Mouse (Mus musculus): ENCODE data around the gene Tex38. TPM values are rescaled to one million over a fixed set of nuclear protein-coding genes. Genes with fewer than 3 reads are reported as not detected.

Tex38 gene
- 1 to 10 TPM; 2.0 to 4.9 (median 2.4) TPM for total RNA-seq (2022)

DNA sequence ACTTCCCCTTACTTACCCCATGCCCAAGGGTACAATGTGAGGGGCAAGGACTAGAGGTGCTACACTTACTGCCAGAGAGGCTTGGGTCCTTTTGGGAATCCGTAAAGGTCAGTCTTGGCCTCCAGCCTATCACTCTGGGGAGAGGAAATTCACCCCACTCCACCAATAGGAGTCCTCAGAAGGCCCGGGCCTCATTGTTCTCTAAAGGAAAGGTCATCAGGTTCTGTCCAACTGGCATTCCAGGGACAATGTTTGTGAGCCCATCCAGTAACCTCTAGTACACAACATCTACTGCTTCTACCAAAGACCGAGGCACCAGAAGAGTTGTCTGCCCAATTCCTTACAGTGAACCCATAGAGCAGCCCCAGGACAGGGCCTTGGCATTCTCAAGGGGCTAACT, at the start of gene Tex38:
Tex38 (minus strand) TSS at position 101 of the 400 bp plus-strand sequence.
- no peak for DNase-seq

DNA sequence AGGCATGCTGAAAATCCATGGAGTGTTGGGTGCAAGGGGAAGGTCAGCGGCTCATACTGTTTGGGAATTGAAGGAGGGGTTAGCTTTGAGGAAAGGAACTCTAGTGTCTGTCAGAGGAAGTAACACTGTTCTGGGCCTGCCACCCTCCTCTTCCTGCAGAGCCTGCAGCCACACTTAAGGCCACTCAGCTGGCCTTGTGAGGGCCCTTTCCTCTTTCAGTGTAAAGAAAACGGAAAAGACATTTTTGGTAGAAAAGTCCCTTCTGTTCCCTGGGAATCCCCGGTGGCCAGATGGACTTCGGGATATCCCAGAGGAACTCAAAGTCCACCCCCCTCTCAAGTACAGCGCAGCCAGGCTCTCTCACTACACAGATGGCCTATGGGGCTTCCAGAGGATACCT, 49.7 kb upstream of the Tex38 start:
- no peak for DNase-seq

DNA sequence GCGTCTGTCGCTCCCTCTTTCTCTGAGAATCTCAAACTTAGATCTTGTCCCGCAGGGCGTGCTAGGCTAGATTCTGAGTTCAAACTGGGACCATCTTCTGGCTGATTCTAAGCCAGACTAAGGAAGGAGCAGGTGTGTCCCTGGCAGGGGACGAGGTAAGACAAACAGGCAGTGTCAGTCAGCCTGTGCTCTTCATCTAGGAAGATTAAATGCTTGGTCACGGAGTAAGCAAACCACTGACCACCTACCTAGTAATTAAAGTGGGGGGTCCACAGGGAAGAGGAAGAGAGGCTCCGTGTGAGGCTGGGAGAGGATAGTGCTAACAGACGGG, 47.7 kb upstream of the Tex38 start:
- no peak for DNase-seq

DNA sequence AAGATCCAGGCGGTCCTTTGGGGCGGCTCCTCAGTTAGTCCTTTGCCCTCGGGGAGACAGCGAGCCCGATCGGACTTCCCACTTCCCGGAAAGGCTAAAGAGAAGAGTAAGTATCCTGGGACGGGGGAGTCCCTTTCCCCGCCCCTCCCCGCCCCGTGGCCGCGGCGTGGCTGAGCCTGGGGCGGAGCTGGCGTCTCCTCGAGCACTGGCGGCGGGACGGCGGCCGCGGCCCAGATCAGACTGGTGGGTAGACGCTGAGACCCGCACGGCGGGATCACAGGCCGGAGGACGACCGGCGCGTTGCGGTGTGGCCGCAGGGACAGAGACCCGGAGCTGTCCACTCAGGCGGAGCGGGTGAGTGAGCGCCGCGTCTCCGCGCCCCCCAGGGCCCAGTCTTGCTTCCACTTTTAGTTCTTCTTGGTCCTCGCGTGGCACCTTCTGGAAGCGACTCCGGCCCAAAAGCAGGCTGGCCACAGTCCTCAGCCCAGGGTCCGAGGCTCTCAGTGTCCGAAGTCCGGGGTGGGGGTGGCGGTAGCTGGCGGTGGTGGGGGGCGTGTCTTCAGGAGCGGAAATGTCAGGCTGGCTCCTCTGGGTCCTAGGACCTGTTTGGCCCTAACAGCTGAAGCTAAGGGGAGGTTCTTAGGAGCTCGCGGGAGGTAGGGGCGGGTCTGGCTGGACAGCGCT, 47.2 kb upstream of the Tex38 start, which contains the start of gene Mob3c:
Mob3c (plus strand) TSS at position 205 of the 684 bp plus-strand sequence.
- peak; percentile 78 for DNase-seq

DNA sequence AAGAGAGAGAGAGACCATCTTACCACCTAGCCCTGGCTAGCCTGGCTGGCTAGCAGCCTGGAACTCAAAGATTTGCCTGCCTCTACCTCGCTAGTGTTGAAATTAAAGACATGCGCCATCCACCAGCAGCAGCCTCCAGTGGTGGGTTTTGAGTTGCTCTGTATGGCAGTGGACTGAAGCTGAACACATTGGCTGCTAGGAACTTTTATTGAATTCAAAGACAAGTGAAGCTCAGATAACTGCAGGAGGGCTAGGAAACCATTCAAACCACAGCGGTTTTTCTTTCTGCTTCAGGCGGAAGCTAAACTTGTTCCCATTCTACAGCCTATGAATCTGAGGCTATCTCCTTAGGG, 46.7 kb upstream of the Tex38 start:
- no peak for DNase-seq

DNA sequence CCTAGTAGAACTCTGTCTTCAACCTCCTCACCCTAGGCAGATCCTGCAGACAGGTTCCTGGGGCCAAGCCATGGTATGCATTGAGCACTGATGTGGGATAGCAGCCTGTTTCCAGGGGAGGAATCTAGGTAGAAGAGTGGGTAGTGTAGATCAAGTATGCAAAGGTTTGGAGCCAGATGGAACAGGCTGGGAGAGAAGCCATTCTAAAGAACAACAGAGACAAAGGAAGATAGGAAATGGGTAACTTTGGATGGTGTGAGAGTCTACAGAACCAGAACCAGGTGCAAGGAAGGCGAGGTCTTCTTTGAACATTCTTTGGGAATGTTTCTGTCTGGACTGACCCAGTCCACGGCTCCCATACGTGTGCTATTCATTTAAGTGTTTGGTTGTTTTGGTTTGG, 46.2 kb upstream of the Tex38 start:
- DNase-seq, result no peak

DNA sequence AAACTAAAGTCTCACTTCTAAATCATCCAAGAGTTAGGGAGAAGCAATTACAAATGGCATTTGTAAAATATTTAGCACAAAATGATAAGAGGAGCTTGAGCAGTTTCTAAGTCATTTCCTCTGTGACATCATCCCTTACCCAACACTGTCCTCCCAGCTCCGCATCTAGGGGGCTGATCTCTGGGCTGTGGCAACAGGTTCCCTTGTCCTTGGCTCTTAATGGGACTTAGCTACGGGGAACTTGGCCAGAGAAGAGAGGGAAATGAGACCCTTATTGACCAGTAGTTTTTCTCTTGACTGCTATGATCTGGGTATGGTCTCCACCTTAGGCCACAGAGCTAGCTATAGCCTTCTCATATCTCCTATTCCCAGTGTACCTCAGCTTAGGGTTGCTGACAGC, 44.5 kb upstream of the Tex38 start:
- DNase-seq, result no peak

DNA sequence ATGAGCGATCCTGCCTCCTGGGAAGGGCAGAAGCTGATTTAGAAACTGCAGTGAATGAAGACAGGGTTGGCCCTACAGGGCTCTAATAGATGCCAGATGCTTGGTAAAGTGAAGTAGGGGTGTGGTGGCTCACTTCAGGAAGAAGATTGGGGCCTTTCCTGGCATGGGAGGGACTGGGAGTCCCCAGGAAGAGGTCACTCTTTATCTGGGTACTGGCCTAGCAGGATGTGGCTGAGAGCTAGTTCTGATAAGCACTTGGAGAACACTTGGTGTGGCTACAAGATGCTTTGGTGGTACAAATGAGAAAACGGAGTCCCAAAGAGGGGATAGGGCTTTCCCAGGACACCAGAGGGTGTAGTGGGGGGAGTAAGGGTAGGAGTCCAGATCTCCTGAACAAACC, 43.4 kb upstream of the Tex38 start:
- no peak for DNase-seq

DNA sequence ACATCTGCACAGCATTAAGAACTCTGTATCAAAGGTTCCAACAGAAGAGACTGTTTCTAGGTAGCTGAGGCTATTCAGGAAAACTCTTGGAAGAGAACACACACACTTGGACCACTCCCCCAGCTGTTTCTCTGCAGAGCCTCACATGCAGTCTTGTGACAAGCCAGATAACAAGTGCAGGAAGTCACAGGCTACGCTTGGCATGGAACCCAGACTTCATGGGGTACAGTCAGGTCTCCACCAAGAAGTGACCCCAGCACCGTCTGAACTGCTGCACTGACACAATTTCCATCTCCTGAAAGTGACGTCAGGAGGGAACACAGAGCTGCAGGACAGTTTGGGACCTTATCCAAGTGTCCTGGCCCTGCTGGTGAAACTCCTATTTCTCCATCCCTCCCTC, 41.1 kb upstream of the Tex38 start:
- DNase-seq, result no peak

DNA sequence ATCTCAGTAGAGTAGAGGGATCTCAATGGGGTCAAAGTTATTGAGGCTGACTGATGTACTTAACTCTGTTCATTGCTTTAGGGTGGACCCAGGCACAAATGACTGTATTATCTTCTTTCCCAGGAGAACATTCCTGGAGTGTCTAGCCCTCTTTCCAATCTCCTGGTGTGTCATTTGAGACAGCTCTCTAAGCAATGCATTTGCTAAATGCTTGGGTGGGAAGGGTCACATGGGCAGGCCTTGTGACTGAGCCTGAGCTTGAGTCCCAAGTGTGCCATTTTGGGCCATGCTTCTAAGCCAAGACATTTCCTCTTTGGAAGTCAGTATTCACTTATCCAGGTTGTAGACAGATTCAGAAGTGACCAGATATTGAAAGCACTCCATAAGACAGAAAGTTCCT, 40.6 kb upstream of the Tex38 start:
- DNase-seq, result no peak

DNA sequence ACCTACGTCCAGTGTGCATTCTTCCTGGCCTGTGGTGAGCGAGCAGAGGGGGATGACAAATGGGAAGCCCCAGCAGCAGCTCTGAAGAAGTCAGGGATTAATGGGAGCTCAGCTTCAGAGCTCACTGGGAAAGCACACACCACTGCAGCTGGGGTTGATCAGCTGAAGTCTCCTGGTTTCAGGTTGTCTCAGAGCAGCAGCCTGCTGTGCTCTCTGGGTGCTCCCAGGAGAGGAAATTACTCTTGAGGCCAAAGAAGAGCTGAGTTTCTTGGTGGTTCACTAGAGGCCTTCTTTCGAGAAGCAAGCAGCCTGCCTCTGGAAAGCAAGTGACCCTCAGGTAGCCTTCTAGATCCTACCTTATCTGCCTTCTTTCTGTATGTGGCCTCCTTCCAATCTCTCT, 40.1 kb upstream of the Tex38 start:
- DNase-seq, result no peak

DNA sequence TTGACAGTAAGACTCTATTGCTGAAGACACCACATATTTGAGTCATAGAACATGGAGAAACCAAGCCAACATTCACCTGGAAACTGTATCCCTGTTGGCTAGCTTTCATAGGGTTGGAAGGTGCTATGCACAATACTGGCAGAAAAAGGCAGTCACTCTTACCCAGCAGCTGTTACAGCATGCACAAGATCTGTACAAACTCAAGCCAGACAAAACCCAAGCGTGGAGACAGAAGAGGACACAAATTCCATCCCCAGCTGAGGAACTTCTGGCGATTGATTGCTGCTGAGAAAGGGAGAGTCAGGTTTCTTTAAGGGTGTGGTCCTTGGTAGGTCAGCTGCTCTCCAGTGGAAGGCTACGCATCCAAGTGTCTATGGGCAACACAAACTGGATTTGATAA, 39.4 kb upstream of the Tex38 start:
- no peak for DNase-seq

DNA sequence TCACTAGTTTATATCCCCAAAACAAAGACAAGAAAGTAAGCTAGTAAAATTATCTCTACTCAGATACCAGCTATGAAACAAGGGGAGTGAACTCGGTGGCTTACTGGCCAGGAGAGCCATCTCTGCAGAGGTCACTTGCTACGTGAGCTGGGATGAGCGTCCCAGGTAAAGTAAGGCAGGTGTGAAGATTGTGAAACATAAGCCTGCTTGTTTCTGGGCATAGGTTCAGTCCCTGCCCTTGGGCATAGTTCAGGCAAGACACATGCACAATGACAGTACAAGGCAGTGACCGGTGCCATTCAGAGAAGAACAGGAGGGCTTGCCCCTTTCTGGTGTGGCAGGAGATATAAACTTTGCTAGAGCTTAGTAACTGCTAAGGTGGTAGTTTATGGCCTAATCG, 34.8 kb upstream of the Tex38 start:
- no peak for DNase-seq

DNA sequence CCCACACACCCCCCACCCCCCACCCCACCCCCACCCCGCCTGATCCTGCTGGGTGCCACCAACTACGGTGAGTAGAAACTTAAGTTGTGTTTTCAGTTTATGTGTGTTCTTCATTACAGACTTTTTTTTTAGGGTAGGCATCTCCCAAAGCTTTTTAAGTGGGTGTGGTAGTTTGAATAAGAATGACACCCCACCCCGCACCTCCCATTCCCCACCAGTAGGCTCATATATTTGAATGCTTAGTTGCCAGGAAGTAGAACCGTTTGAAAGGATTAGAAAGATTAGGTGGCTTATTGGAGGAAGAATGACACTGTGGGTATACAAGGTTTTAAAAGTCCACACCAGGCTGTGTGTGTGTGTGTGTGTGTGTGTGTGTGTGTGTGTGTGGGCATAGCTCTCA, 31.5 kb upstream of the Tex38 start:
- no peak for DNase-seq

DNA sequence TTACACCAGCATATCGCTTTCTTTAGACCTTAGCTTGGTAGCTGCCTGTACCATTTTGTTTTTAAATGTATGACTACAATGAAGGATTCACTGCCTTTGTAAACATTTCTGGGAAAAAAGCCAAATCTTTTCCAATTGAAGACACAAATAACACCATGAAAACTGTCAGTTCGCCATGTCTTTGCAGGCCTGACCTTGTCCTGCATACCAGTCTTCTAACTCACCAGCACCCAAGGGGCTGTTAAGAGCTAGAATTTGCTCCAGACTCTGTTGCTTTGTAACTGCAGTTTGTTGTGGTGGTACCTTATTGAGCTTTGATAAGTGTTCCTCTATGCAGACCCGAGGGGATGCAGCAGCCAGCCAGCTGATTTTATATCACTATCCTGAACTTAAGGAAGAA, 19.2 kb upstream of the Tex38 start:
- peak; percentile 64 for DNase-seq

DNA sequence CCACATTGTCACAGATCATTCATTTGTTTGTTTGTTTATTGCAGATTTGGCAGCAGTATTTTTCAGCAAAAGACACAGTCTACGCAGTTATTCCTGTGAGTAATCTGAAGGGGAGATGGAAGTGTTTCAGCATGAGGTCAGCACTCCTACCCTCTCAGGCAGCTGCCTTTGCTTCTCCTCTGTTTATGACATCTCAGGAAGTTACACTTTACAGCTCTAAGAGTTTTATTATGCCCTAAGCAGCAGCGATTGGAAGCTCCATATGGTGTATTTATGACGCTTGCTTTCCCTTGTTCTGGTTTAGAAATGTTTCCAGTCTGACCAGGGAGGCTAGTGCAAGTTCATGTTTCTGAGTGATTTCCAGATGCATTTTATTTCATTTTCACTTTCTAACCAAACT, 14.5 kb upstream of the Tex38 start:
- no peak for DNase-seq

DNA sequence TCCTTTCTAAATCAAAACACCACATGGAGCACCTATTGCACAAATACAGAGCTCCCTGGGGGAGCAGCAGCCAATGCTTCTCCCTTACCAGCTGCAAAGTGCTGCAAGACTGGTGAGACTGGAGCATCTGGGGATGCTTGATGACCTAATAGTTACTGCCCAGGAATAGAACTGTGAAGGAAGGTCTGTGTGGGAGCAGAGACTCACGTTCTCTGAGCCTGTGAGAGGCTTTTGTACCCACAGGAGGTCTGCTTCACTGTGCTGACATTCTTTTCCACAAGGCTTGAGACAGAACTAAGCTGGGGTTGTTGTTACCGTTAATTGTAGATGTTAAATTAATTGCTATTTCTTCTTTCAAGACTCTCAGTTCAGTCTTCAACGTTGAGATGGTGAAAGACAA, 10.0 kb upstream of the Tex38 start:
- no peak for DNase-seq

DNA sequence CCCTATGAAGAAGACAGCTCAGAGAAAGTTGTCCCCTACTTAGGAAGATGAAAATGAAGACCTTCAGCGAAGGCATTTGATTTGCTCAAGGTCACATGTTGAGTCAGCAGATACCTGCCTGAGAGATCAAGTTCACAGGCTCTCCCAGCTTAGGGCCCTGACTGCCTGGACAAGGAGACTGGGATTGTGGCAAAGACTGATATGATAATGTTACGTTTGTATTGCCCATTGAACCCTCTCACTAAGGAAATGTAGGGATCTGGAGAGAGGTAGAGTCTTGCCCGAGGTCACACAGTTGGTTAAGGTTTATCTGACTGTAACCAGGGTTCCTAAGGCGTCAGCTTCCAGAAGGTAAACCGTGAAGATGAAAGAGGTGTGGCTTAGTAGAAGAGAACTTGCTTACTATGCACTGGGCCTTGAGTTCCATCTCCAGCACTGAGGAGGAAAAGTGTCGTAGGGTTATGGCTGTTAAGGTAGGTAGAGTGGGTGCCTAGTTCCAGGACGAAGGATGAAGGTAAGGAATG, 4.8 kb upstream of the Tex38 start:
- no peak for DNase-seq

DNA sequence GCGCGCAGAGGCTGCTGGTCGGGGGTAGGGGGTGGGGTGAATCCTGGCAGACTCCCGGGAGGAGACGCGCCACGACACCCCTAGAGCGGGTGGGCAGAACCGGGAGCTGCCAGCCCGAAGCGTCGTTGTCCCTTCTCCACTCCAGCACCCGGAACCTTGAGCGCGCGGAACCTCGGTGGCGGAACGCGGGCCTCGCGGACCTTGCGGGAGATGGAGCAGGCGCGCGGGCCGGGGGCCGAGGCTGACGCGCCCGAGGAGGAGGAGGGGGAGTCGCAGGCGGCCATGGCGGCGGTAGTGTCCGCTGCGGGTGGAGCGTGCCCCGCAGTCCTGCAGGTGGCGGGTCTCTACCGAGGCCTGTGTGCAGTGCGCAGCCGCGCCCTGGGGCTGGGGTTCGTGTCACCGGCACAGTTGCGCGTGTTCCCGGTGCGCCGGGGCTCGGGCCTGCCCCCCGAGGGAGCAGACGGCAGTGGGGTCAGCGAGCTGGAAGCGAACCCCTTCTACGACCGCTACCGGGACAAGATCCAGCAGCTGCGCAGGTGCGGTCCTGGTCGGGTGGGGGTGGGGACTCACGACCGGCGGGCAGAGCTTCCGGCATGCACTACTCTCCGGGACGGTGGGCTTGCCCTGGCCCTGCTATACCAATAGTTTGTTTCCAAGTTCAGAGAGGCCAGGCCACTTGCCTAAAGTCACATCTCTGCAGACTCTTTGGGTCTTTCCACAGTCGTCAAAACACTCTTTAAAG, 4.1 kb upstream of the Tex38 start, which contains the start of gene Atpaf1:
Atpaf1 (plus strand) TSS at position 44 of the 742 bp plus-strand sequence.
- peak; percentile 53 for DNase-seq

DNA sequence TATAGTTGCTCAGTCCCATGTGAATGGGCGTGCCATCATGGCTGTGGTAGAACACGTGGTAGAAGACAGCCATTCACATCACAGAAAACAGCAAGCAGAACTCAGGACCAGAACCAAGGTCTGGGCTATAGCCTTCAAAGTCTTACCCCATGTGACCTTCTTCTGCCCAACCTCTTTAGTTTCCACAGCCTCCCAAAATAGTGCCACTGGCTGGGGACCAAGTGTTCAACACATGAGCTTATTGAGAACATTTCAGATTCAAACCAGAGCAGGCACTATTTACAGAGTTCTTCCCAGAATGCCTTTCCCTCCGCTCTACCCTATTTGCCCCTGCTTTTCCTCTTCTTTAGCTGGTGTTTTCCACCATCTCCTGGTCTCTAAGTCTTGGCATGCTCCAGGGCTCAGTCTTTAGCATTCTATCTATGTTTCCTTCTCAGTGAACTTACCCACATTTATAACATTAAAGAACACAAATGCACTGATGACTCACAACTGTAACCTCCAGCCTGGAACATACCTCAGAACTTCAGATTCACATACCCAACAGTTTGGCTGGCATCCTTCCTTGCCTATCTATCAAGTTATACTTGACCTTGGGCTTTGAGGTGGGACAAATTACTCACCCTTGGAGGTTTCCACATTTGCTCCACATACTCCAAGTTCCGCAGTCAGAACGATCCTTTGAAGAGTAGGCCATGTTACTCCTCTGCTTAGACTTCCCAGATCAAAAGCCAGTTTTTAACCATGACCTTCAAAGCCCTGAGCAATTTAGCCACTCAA, 1.4 kb upstream of the Tex38 start:
- peak; percentile 60 for DNase-seq

DNA sequence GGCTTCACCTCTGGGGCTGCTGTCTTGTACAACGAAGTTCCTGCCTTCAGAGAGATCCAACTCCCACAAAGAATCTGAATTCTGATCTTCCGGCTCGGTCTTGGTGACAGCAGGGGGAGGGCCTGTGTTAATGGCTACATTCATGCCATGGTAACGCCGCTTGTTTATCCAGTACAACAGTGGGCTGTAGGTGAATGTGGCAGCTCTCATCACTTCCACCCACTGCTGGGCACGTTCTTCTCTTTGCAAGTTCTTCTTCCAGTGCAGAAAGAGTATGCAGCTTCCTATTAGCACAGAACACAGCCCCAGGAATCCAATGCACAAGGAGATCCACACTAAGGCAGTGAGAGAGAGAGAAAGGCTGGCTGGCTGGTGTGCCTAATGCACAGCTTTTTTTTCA, 549 bp downstream of the Tex38 start:
- no peak for DNase-seq

DNA sequence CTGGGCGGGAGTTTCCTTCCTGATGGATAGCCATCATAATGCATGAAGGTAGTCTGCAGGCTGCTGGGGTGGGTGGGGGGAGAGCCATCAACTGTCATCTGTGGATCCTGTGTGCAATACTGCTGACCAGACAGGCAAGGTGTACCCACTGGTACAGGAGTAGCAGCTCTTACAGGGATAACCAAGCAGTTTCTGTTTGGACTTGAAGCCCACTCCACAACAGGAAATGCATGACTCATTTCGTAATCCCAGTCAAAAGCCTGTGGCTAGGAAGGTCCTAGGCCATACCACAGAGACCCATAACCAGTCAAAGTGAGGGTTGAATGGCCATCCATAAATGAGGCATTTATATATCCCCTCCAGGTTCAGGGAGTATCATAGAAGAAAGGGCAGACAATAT, 3.2 kb downstream of the Tex38 start:
- no peak for DNase-seq

DNA sequence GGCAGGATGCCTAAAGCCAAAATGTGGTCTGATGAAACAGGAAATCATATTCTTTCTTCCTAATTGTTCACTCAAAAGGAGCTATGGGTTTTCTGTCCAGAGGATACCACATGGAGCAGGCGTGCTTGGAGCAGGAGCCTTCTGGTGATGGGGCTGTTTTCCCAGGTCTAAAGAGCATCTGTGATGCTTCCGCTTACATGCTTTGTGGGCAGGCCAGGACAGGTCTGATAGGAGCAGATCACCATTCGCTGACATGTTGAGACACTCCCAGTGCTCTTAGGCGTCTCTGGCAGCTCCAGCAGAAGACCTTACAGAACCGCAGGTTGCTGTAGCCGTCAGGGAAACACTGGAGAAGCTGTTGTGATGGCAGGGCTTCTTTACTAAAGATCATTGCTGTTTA, 5.8 kb downstream of the Tex38 start:
- no peak for DNase-seq
